Mouse (Mus musculus): ENCODE data around the gene Sapcd2.
A peak's percentile ranks its signal among the peaks of the same experiment; 100 is the strongest.

- TF ChIP-seq CTCF (conservative IDR thresholded peaks at IDR 0.05; ENCODE audit: insufficient read depth, insufficient read length, low read depth, low read length) (no peak), POLR2A (IDR thresholded peaks at IDR 0.05; ENCODE audit: low read depth, low read length) (peak; percentile 83)
Observed at GRCm38 (mm10) chr2:25365091-25365761, 6.9 kb upstream of the Sapcd2 start, which contains the start of gene Uap1l1.

Data from kidney, adult 2 months (tissue).